Mouse (Mus musculus): ENCODE measurements around the gene Accs.

The Accs gene

GRCm38 (mm10) chr2:93851303-93851702 is 1.6 kb upstream of the Accs start:
- DNase-seq, result no peak

GRCm38 (mm10) chr2:93850317-93850944 is 688 bp upstream of the Accs start:
- no peak for DNase-seq

DNA sequence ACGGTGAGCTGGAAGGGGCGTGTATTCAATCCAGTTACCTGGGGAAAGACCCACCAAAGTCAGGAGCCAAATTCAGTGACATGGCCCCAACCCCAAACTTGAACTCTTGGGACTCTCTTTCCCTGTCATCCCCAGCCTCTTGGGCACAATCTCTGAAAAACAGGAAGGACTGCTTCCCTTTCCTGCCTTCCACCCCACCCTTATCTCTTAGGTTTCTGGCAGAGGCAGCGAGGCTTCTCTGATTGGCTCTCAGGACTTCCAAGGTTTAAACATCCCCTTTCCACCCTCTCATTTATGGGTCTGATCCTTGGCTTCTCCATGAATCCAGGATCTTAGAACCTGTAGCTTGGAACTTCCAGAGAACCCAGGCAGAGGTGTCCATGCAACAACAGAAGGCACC is 8.4 kb downstream of the Accs start:
- DNase-seq, result no peak

GRCm38 (mm10) chr2:93840109-93840508 is 9.6 kb downstream of the Accs start:
- DNase-seq, result no peak

DNA sequence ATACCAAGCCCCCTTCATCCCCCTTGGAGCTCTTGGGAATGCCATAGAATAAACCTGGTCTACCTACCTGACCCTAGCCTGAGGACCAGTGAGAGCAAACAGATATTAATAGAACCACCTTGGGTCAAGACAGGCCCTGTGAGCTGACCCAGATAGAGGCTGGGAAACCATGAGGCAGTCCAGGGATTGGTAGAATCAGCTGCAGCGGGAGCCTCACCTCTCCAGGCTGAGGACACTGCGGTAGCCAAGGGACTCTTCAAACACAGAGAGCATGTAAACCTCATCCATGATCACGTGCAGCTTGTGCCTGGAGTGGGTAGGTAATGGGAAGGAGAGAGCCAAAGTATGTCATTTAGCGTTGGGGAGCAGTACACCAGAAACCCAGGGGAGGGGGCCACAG is 10.8 kb downstream of the Accs start:
- no peak for DNase-seq

- peak in 1 of 2 experiments; percentile 40 for DNase-seq
Measured at GRCm38 (mm10) chr2:93836232-93836785, 13.4 kb downstream of the Accs start.

- no peak for DNase-seq
Measured at GRCm38 (mm10) chr2:93835596-93835995, 14.1 kb downstream of the Accs start.

- peak; percentile 63 to 79 for DNase-seq
Measured at GRCm38 (mm10) chr2:93823519-93823918, 26.2 kb downstream of the Accs start.

GRCm38 (mm10) chr2:93822045-93822749 is 27.5 kb downstream of the Accs start, which contains the start of gene Ext2:
Gene Ext2 (minus strand): TSS chr2:93822568.
- peak; percentile 94 to 95 for DNase-seq

DNA sequence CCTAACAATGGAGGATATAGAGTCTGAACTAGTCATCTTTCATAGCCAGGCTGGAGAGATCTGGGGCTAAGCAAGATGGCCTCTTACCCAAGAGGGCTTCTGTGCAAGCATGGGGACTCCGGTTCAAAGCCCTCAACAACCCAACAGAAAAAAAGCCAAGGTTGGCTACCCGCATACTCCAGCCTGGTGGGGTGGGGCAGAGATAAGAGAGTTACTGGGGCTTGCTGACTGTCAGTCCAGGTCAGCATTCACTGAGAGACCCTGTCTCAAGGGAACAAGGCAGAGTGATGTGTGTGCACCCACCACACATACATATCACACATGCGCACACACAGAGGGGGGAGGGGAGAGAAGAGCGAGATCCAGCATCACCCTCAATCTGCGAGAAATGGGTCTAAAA is 32.0 kb downstream of the Accs start:
- DNase-seq, result no peak

DNA sequence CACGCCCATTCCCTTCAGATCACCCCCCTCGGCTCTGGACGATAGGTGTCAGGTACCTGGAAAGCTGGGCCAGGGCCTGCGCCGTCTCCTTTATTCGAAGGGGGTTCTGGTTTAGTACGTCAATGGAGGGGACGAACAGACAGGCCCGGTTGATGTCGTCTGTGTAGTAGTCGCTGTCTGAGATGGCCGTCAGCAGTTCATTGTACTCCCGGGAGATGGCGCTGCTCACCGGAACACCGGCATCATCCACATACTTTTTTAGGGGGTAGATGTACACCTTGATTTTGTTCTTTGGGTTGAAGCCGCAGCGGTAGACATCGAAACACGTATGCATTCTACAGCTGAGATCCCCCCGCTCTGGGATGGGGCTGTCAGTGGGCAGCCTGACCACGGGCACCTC is 36.4 kb downstream of the Accs start:
- DNase-seq, result no peak

DNA sequence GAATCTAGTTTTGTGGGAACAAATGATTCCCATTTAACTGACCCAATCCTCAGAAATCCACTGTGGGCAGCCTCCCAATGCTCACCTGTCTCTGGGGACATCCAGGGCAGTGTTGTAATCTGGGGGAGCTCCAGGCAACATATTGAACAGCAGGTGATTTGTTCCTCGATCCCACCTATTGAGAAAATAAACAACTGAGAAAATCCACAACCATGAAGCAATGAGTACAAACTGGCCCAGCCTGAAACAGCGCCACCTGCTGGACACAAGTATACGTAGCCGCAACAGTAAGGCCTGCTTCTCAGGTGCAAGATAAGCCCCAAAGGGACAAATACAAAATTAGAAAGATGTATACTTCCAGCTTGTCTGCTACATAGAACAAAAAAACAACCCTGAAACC is 37.9 kb downstream of the Accs start:
- peak; percentile 80 to 84 for DNase-seq

- DNase-seq, result peak; percentile 68 to 72
Measured at GRCm38 (mm10) chr2:93809931-93810330, 39.8 kb downstream of the Accs start.

DNA sequence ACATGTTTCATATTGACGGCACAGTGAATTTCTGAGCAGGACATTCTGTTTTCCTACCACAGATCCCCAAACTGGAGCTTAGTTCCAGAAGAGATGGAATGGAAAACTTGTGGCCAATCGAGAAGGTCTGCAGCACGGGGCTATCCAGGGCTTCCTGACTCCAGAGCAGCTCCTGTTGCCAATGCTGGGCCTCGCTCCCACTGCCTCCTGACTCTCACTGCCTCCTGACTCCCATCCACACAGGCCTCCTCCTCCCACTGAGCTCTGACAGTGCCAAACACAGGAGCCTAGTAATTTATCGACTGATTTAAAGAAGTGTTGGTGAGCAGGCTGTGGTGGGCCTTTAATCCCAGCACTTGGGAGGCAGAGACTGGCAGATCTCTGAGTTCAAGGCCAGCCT is 41.7 kb downstream of the Accs start:
- no peak for DNase-seq

DNA sequence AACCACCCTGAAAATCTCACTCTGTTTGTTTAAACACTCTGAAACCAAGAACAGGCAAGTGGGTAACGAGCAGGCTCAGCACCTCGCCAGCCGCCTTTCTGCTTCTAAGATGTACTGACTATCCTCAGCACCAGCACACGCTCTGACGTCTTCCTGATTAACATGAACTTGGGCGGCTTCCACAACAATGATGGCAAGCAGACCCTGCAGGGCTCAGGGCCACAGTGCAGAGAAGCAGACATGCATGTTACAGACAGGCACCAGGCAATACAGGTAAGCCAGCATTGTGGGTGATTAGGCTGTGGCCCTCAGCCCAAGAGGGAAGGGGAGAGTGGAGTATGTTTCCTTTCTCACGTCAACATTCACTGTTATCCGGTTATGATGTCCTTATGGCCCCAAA is 42.3 kb downstream of the Accs start:
- DNase-seq, result no peak

GRCm38 (mm10) chr2:93806487-93807201 is 43.1 kb downstream of the Accs start:
- no peak for DNase-seq

- no peak for DNase-seq
Measured at GRCm38 (mm10) chr2:93805523-93805922, 44.2 kb downstream of the Accs start.

- DNase-seq, result no peak
Measured at GRCm38 (mm10) chr2:93805066-93805465, 44.7 kb downstream of the Accs start.

GRCm38 (mm10) chr2:93802947-93803346 is 46.8 kb downstream of the Accs start:
- no peak for DNase-seq

GRCm38 (mm10) chr2:93801097-93801496 is 48.6 kb downstream of the Accs start:
- DNase-seq, result no peak

GRCm38 (mm10) chr2:93797162-93797795 is 52.5 kb downstream of the Accs start:
- DNase-seq, result no peak

GRCm38 (mm10) chr2:93794375-93794774 is 55.4 kb downstream of the Accs start:
- no peak for DNase-seq

Data from kidney, postnatal 4 days (tissue).